Mouse (Mus musculus): ENCODE data around the gene Cdk17.

- no peak for TF ChIP-seq CTCF (IDR thresholded peaks at IDR 0.05; ENCODE audit: low read depth)
- no peak for TF ChIP-seq EP300 (optimal IDR thresholded peaks at IDR 0.05)
Observed at GRCm38 (mm10) chr10:93162276-93162971, 1.7 kb downstream of the Cdk17 start.

All from stomach, postnatal 0 days (tissue).